Mouse (Mus musculus) left cerebral cortex, adult 2 months (tissue): ENCODE data around the gene Miga1. TPM values are rescaled to one million over a fixed set of nuclear protein-coding genes. Genes with fewer than 3 reads are reported as not detected.

Experiments used
- DNase-seq, 2 experiments: peaks; one replicate each; pipeline ENCODE4 v3.0.0; 2021 to 2022; ENCODE audit warnings: low spot score in 2 of 2, mixed read lengths in 1 of 2; ENCODE audit errors: extremely low spot score in 1 of 2
- H3K27ac ChIP-seq: fragments of 200-600 bp; 2 replicates; pipeline ENCODE4 v1.8.1; 2022
- H3K4me3 ChIP-seq: fragments of 200-600 bp; 2 replicates; pipeline ENCODE4 v1.8.1; 2022
- CTCF ChIP-seq: fragments of 200-600 bp; IDR thresholded peaks from 2 replicates; pipeline ENCODE4 v1.8.1; 2022; ENCODE audit warnings: antibody characterized with exemption, mild to moderate bottlenecking, moderate library complexity
- intact Hi-C: fragments of 180-260 bp; cut with DNase I; formaldehyde crosslinking; loops from one replicate; pipeline ENCODE4 v1.15.1; 2025
- long read RNA-seq, 2 experiments: library from polyadenylated mRNA; stranded (forward); transcript quantifications; one replicate each; pipeline ENCODE4 v2.0.0; 2021; ENCODE audit warnings: borderline mapping rate in 2 of 2
- total RNA-seq, 2 experiments: library from RNA; stranded (reverse); gene quantifications; 2 replicates each; pipeline ENCODE4 v1.2.3; 2021

Gene Miga1
- total RNA-seq = 10 to 100 TPM; 76.2 to 78.3 TPM
- long read RNA-seq, experiment 1, full-length matches to known transcripts = 51 of 73 reads
- long read RNA-seq, experiment 1, partial matches to known transcripts = 9 of 73 reads
- long read RNA-seq, experiment 1, other reads (novel, unspliced or antisense) = 13 of 73 reads
- long read RNA-seq, experiment 2, full-length matches to known transcripts = 53 of 66 reads
- long read RNA-seq, experiment 2, partial matches to known transcripts = 2 of 66 reads
- long read RNA-seq, experiment 2, other reads (novel, unspliced or antisense) = 11 of 66 reads

- Histone ChIP-seq H3K4me3 (peak within 1 kb of the TSS; percentile 64), H3K27ac (peak within 1 kb of the TSS; percentile 82)
- TF ChIP-seq CTCF = no peak
- intact Hi-C loops = no loop called here
- DNase-seq = peak; percentile 85 to 88
These were observed at the start of gene Miga1 for GRCm38 (mm10) chr3:152339862-152340557. Gene Miga1 (minus strand): TSS chr3:152340407.

- H3K27ac ChIP-seq = no peak overlapping the region
- no peak for TF ChIP-seq CTCF
- no peak overlapping the region for H3K4me3 ChIP-seq
- no peak for DNase-seq
- intact Hi-C loops = no loop called here
These were observed 43.9 kb upstream of the Miga1 start for GRCm38 (mm10) chr3:152384106-152384505.

GRCm38 (mm10) chr3:152376063-152376462 lies 35.9 kb upstream of the Miga1 start:
- intact Hi-C loops = loop anchor here (10.0 kb wide), 1 partner anchor 151 kb away; no protein-coding TSS in a partner anchor
- TF ChIP-seq CTCF = no peak
- DNase-seq = no peak
- Histone ChIP-seq H3K4me3 (no peak overlapping the region), H3K27ac (no peak overlapping the region)

- intact Hi-C loops = no loop called here
- Histone ChIP-seq H3K27ac (no peak overlapping the region), H3K4me3 (no peak overlapping the region)
- DNase-seq = no peak
- no peak for TF ChIP-seq CTCF
These were observed 24.0 kb upstream of the Miga1 start for GRCm38 (mm10) chr3:152364181-152364580.

GRCm38 (mm10) chr3:152359151-152359550 lies 18.9 kb upstream of the Miga1 start:
- DNase-seq = no peak
- intact Hi-C loops = no loop called here
- Histone ChIP-seq H3K27ac (no peak overlapping the region), H3K4me3 (no peak overlapping the region)
- TF ChIP-seq CTCF = no peak

- TF ChIP-seq CTCF = no peak
- H3K4me3 ChIP-seq = no peak overlapping the region
- intact Hi-C loops = no loop called here
- DNase-seq = no peak
- no peak overlapping the region for H3K27ac ChIP-seq
These were observed 16.5 kb upstream of the Miga1 start for GRCm38 (mm10) chr3:152356751-152357150.

GRCm38 (mm10) chr3:152355361-152355760 lies 15.2 kb upstream of the Miga1 start:
- no peak for DNase-seq

GRCm38 (mm10) chr3:152353434-152354177 lies 13.4 kb upstream of the Miga1 start:
- no peak for TF ChIP-seq CTCF
- intact Hi-C loops = no loop called here
- H3K4me3 ChIP-seq = no peak overlapping the region
- no peak for DNase-seq
- H3K27ac ChIP-seq = no peak overlapping the region

More at GRCm38 (mm10) chr3:152355361-152355760, 15.2 kb upstream of the Miga1 start:
- no peak overlapping the region for H3K27ac ChIP-seq
- intact Hi-C loops = no loop called here
- TF ChIP-seq CTCF = no peak
- no peak overlapping the region for H3K4me3 ChIP-seq

- Histone ChIP-seq H3K4me3 (no peak overlapping the region), H3K27ac (no peak overlapping the region)
- DNase-seq = no peak
- no peak for TF ChIP-seq CTCF
- intact Hi-C loops = no loop called here
These were observed 12.1 kb upstream of the Miga1 start for GRCm38 (mm10) chr3:152352289-152352688.

- DNase-seq = no peak
- Histone ChIP-seq H3K27ac (no peak overlapping the region), H3K4me3 (no peak overlapping the region)
- intact Hi-C loops = no loop called here
- no peak for TF ChIP-seq CTCF
These were observed 10.8 kb upstream of the Miga1 start for GRCm38 (mm10) chr3:152350966-152351365.

GRCm38 (mm10) chr3:152350431-152350830 lies 10.2 kb upstream of the Miga1 start:
- Histone ChIP-seq H3K4me3 (no peak overlapping the region), H3K27ac (no peak overlapping the region)
- intact Hi-C loops = no loop called here
- DNase-seq = no peak
- TF ChIP-seq CTCF = no peak

GRCm38 (mm10) chr3:152348011-152348830 lies 8.0 kb upstream of the Miga1 start:
- intact Hi-C loops = no loop called here
- no peak for TF ChIP-seq CTCF
- no peak overlapping the region for H3K4me3 ChIP-seq
- no peak overlapping the region for H3K27ac ChIP-seq
- no peak for DNase-seq
